Mouse (Mus musculus): ENCODE data around the gene Pdzph1. TPM values are rescaled to one million over a fixed set of nuclear protein-coding genes. Genes with fewer than 3 reads are reported as not detected.

Pdzph1 gene
- polyA plus RNA-seq, 1 experiment = not detected

- no peaks in the 10 kb centered on the region for H3K79me2 ChIP-seq (ENCODE audit: control insufficient read depth, insufficient read depth)
- H3K36me3 ChIP-seq (ENCODE audit: control insufficient read depth, insufficient read depth) = no peaks in the 10 kb centered on the region
- H3ac ChIP-seq (ENCODE audit: control insufficient read depth, insufficient read length, low read depth) = no peak overlapping the region
- no peaks in the 10 kb centered on the region for H3K27me3 ChIP-seq (ENCODE audit: control insufficient read depth, insufficient read depth, insufficient read length)
- TF ChIP-seq MAX (IDR thresholded peaks at IDR 0.05) = no peak
- no peak for TF ChIP-seq CTCF (IDR thresholded peaks at IDR 0.05; ENCODE audit: control insufficient read depth, insufficient read depth, insufficient read length)
- TF ChIP-seq MYOD1 (IDR thresholded peaks at IDR 0.05; ENCODE audit: control insufficient read depth, insufficient read length, low read depth) = no peak
- TF ChIP-seq CEBPB (IDR thresholded peaks at IDR 0.05; ENCODE audit: low read depth) = no peak
- TF ChIP-seq USF1 (IDR thresholded peaks at IDR 0.05; ENCODE audit: low read depth) = no peak
- TF ChIP-seq FOSL1 (IDR thresholded peaks at IDR 0.05; ENCODE audit: insufficient read depth, low read length, poor library complexity, severe bottlenecking) = no peak
- TF ChIP-seq MYOG (IDR thresholded peaks at IDR 0.05; ENCODE audit: control insufficient read depth, extremely low read depth, insufficient read length) = no peak
- no peak overlapping the region for H3K4me3 ChIP-seq (ENCODE audit: insufficient read depth, poor library complexity, severe bottlenecking)
- no peaks in the 10 kb centered on the region for H3K79me3 ChIP-seq (ENCODE audit: low read depth)
Observed at GRCm38 (mm10) chr17:58932279-58932982, 58.7 kb downstream of the Pdzph1 start.

DNA sequence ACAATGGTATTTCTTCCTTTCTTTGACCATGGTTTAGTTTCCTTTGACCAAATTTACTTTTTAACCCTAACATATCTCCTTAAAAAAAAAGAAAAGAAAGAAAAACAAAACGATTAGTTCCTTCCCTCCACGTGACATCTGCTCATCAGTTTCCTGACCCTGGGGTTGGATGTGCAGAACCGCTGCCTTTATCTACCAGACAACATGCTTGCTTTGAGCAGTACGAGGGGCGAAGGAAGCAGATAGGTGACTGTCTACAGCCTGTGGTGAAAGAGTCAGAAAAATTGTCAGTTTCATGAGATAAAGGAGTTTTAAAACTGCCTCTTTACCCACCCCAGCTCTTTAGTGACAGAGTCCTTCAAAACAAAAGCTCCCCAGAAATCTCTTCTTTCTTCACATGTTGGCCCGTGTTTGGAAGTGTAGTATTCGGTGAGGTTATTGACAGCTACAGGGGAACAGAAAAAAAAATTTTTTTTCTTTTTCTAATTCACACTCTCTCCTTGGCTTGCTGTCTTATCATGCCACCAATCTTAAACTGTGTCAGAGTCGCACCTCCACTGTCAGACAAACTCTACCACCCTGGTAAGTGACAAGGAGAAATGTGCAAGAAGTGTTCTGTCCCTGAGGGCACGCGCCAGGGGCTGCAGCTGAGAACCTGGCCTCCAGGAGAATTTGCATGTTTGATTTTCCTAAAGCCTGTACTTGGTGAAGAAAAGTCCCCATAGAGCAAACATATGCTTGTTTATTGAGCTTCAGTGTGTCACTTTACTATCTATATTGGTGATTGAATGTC is 66.2 kb downstream of the Pdzph1 start:
- H3K79me3 ChIP-seq (ENCODE audit: low read depth) = no peaks in the 10 kb centered on the region
- no peaks in the 10 kb centered on the region for H3K27me3 ChIP-seq (ENCODE audit: control insufficient read depth, insufficient read depth, insufficient read length)
- TF ChIP-seq MYOD1 (IDR thresholded peaks at IDR 0.05; ENCODE audit: control insufficient read depth, insufficient read length, low read depth) = no peak
- no peak for TF ChIP-seq CTCF (IDR thresholded peaks at IDR 0.05; ENCODE audit: control insufficient read depth, insufficient read depth, insufficient read length)
- no peak for TF ChIP-seq MAX (IDR thresholded peaks at IDR 0.05)
- TF ChIP-seq MYOG (IDR thresholded peaks at IDR 0.05; ENCODE audit: control insufficient read depth, extremely low read depth, insufficient read length) = no peak
- no peak for TF ChIP-seq USF1 (IDR thresholded peaks at IDR 0.05; ENCODE audit: low read depth)
- TF ChIP-seq CEBPB (IDR thresholded peaks at IDR 0.05; ENCODE audit: low read depth) = no peak
- no peak for TF ChIP-seq FOSL1 (IDR thresholded peaks at IDR 0.05; ENCODE audit: insufficient read depth, low read length, poor library complexity, severe bottlenecking)
- H3K4me3 ChIP-seq (ENCODE audit: insufficient read depth, poor library complexity, severe bottlenecking) = no peak overlapping the region
- no peaks in the 10 kb centered on the region for H3K79me2 ChIP-seq (ENCODE audit: control insufficient read depth, insufficient read depth)
- H3K36me3 ChIP-seq (ENCODE audit: control insufficient read depth, insufficient read depth) = no peaks in the 10 kb centered on the region
- H3ac ChIP-seq (ENCODE audit: control insufficient read depth, insufficient read length, low read depth) = no peak overlapping the region

- no peaks in the 10 kb centered on the region for H3K27me3 ChIP-seq (ENCODE audit: control insufficient read depth, insufficient read depth, insufficient read length)
- H3K79me3 ChIP-seq (ENCODE audit: low read depth) = no peaks in the 10 kb centered on the region
- H3K4me3 ChIP-seq (ENCODE audit: insufficient read depth, poor library complexity, severe bottlenecking) = no peak overlapping the region
- no peaks in the 10 kb centered on the region for H3K36me3 ChIP-seq (ENCODE audit: control insufficient read depth, insufficient read depth)
- TF ChIP-seq MAX (IDR thresholded peaks at IDR 0.05) = no peak
- TF ChIP-seq MYOD1 (IDR thresholded peaks at IDR 0.05; ENCODE audit: control insufficient read depth, insufficient read length, low read depth) = no peak
- no peak for TF ChIP-seq CTCF (IDR thresholded peaks at IDR 0.05; ENCODE audit: control insufficient read depth, insufficient read depth, insufficient read length)
- TF ChIP-seq CEBPB (IDR thresholded peaks at IDR 0.05; ENCODE audit: low read depth) = no peak
- no peak for TF ChIP-seq MYOG (IDR thresholded peaks at IDR 0.05; ENCODE audit: control insufficient read depth, extremely low read depth, insufficient read length)
- no peak for TF ChIP-seq FOSL1 (IDR thresholded peaks at IDR 0.05; ENCODE audit: insufficient read depth, low read length, poor library complexity, severe bottlenecking)
- no peak for TF ChIP-seq USF1 (IDR thresholded peaks at IDR 0.05; ENCODE audit: low read depth)
- H3K79me2 ChIP-seq (ENCODE audit: control insufficient read depth, insufficient read depth) = no peaks in the 10 kb centered on the region
- H3ac ChIP-seq (ENCODE audit: control insufficient read depth, insufficient read length, low read depth) = no peak overlapping the region
Observed at GRCm38 (mm10) chr17:58923901-58924476, 67.2 kb downstream of the Pdzph1 start.

- Histone ChIP-seq H3K79me3 (ENCODE audit: low read depth) (no peaks in the 10 kb centered on the region), H3K27me3 (ENCODE audit: control insufficient read depth, insufficient read depth, insufficient read length) (no peaks in the 10 kb centered on the region)
Observed at GRCm38 (mm10) chr17:58923316-58923866, 67.8 kb downstream of the Pdzph1 start.

DNA sequence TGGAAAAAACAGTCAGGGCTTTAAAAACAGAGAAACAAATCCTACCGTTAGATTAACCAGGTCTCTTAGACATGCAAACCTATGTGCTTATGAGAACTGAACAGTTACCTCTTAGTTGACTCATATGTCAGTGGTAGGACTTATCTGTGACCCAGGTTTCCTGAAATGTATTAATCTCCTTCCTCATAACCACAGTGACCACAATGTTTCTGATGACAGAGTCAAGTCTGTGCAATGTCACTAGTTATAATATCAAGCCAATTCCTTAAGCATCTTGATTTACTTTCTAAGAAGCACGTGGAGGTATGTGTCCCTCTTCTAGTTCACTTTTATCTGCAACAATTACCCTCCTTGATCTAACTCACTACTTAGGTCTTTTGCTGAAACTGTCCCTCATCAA is 68.4 kb downstream of the Pdzph1 start:
- Histone ChIP-seq H3K4me3 (ENCODE audit: insufficient read depth, poor library complexity, severe bottlenecking) (no peak overlapping the region), H3K27me3 (ENCODE audit: control insufficient read depth, insufficient read depth, insufficient read length) (no peaks in the 10 kb centered on the region), H3K36me3 (ENCODE audit: control insufficient read depth, insufficient read depth) (no peaks in the 10 kb centered on the region), H3K79me3 (ENCODE audit: low read depth) (no peaks in the 10 kb centered on the region), H3ac (ENCODE audit: control insufficient read depth, insufficient read length, low read depth) (no peak overlapping the region), H3K79me2 (ENCODE audit: control insufficient read depth, insufficient read depth) (no peaks in the 10 kb centered on the region)
- TF ChIP-seq CEBPB (IDR thresholded peaks at IDR 0.05; ENCODE audit: low read depth) (no peak), CTCF (IDR thresholded peaks at IDR 0.05; ENCODE audit: control insufficient read depth, insufficient read depth, insufficient read length) (no peak), MAX (IDR thresholded peaks at IDR 0.05) (no peak), USF1 (IDR thresholded peaks at IDR 0.05; ENCODE audit: low read depth) (no peak), MYOD1 (IDR thresholded peaks at IDR 0.05; ENCODE audit: control insufficient read depth, insufficient read length, low read depth) (no peak), FOSL1 (IDR thresholded peaks at IDR 0.05; ENCODE audit: insufficient read depth, low read length, poor library complexity, severe bottlenecking) (no peak), MYOG (IDR thresholded peaks at IDR 0.05; ENCODE audit: control insufficient read depth, extremely low read depth, insufficient read length) (no peak)

More at GRCm38 (mm10) chr17:58923316-58923866, 67.8 kb downstream of the Pdzph1 start:
- H3K36me3 ChIP-seq (ENCODE audit: control insufficient read depth, insufficient read depth) = no peaks in the 10 kb centered on the region
- no peak overlapping the region for H3K4me3 ChIP-seq (ENCODE audit: insufficient read depth, poor library complexity, severe bottlenecking)
- H3K79me2 ChIP-seq (ENCODE audit: control insufficient read depth, insufficient read depth) = no peaks in the 10 kb centered on the region
- TF ChIP-seq CEBPB (IDR thresholded peaks at IDR 0.05; ENCODE audit: low read depth) (no peak), MAX (IDR thresholded peaks at IDR 0.05) (no peak), FOSL1 (IDR thresholded peaks at IDR 0.05; ENCODE audit: insufficient read depth, low read length, poor library complexity, severe bottlenecking) (no peak), MYOD1 (IDR thresholded peaks at IDR 0.05; ENCODE audit: control insufficient read depth, insufficient read length, low read depth) (no peak), USF1 (IDR thresholded peaks at IDR 0.05; ENCODE audit: low read depth) (no peak), MYOG (IDR thresholded peaks at IDR 0.05; ENCODE audit: control insufficient read depth, extremely low read depth, insufficient read length) (no peak), CTCF (IDR thresholded peaks at IDR 0.05; ENCODE audit: control insufficient read depth, insufficient read depth, insufficient read length) (no peak)
- H3ac ChIP-seq (ENCODE audit: control insufficient read depth, insufficient read length, low read depth) = no peak overlapping the region
